Mouse (Mus musculus) heart, adult 2 months (tissue): ENCODE data around the gene 5430419D17Rik.

Experiments used
- CTCF ChIP-seq: fragments of 200-600 bp; IDR thresholded peaks from 2 replicates; pipeline ENCODE4 v1.8.1; 2022; ENCODE audit warnings: antibody characterized with exemption, mild to moderate bottlenecking, moderate library complexity
- EP300 ChIP-seq: fragments of 200-500 bp; IDR thresholded peaks from 2 replicates; pipeline ENCODE4 v1.6.1; 2011; ENCODE audit warnings: low read depth, low read length, control low read depth; ENCODE audit not compliant: insufficient read depth
- POLR2A ChIP-seq: fragments of 200-500 bp; IDR thresholded peaks from 2 replicates; pipeline ENCODE4 v1.6.1; 2011; ENCODE audit warnings: mild to moderate bottlenecking, low read depth, low read length, control low read depth; ENCODE audit not compliant: insufficient read depth

GRCm38 (mm10) chr7:131146214-131146613 lies 28.0 kb upstream of the 5430419D17Rik start, which contains the start of gene 4933402N03Rik:
- no peak for TF ChIP-seq CTCF
- TF ChIP-seq EP300: no peak
- TF ChIP-seq POLR2A: no peak
